ENCODE assay signal across 11 mouse cellular contexts in genomic region chr10:111171246-111171934, GRCm38 (mm10). TPM values are rescaled to one million over a fixed set of nuclear protein-coding genes. Genes with fewer than 3 reads are reported as not detected.
DNase-seq lines count a peak whose midpoint lies in the region; ATAC-seq and TF ChIP-seq lines count a peak whose summit lies in the region.
"Had no signal": no experiment of that assay in that cellular context is flagged by ENCODE, and none has a peak within 500 bp of the region (broad histone marks: within the 10 kb centered on the region; RNA-seq: fewer than 3 reads in every experiment).

No protein-coding gene starts in this region.

- 55% methylated on average over 15 of the region's 15 CpGs for WGBS in bone marrow, adult 2 months
- WGBS in liver, postnatal 0 days (ENCODE audit: insufficient replicate concordance), result 72% methylated on average over 15 of the region's 15 CpGs

- TF ChIP-seq CTCF in bone marrow, adult 2 months (IDR thresholded peaks at IDR 0.05; ENCODE audit: control insufficient read depth, insufficient read depth, low read length), result peak; percentile 11; the same call in 1 of the 2 replicates
- no peak for TF ChIP-seq CTCF in liver, postnatal 0 days (IDR thresholded peaks at IDR 0.05; ENCODE audit: low read depth)

- peak overlapping the region; percentile 15; the same call in 1 of the 2 replicates for H3K4me2 ChIP-seq in liver, postnatal 0 days (ENCODE audit: low read depth, low read length)
- H3K4me2 ChIP-seq: intestine, embryonic 15.5 days; midbrain, embryonic 15.5 days had no signal

- no peak overlapping the region for H3K4me3 ChIP-seq in bone marrow, adult 2 months (replicated peaks; ENCODE audit: control insufficient read depth, low read depth, low read length)
- no peak overlapping the region for H3K4me3 ChIP-seq in liver, postnatal 0 days (ENCODE audit: low read depth, low read length)
- H3K4me3 ChIP-seq: intestine, embryonic 15.5 days; midbrain, embryonic 15.5 days had no signal

- TF ChIP-seq EP300 in liver, postnatal 0 days (IDR thresholded peaks at IDR 0.05; ENCODE audit: low read depth), result no peak

- TF ChIP-seq POLR2A in bone marrow, adult 2 months (IDR thresholded peaks at IDR 0.05; ENCODE audit: borderline replicate concordance, control insufficient read depth, low read depth, low read length), result no peak

- no peak for ATAC-seq in liver, postnatal 0 days
- ATAC-seq: intestine, embryonic 15.5 days; midbrain, embryonic 15.5 days had no signal

- peak; percentile 48 to 51 for DNase-seq in spleen, postnatal 36 days (ENCODE audit: low spot score in 2 of 2)
- no peak for DNase-seq in spleen, adult 12 weeks (ENCODE audit: low spot score)
- DNase-seq in liver, postnatal 0 days, result no peak
- DNase-seq in thymus, postnatal 4 days, result peak; percentile 53
- no peak for DNase-seq in lung, adult 18-20 months
- DNase-seq in cerebellum, adult 11 months, result no peak
- DNase-seq: adrenal gland, postnatal 10 days; cerebellum, adult 2 months had no signal

- H3K27me3 ChIP-seq in liver, postnatal 0 days (ENCODE audit: insufficient read depth, low read length), result no peaks in the 10 kb centered on the region
- H3K27me3 ChIP-seq: intestine, embryonic 15.5 days; midbrain, embryonic 15.5 days had no signal

- peaks cover 8% of the 10 kb centered on the region for H3K4me1 ChIP-seq in bone marrow, adult 2 months (ENCODE audit: control insufficient read depth, insufficient read depth, low read length)
- H3K4me1 ChIP-seq in liver, postnatal 0 days (ENCODE audit: insufficient read depth), result peaks cover 37% of the 10 kb centered on the region
- H3K4me1 ChIP-seq: intestine, embryonic 15.5 days had no signal

- no peaks in the 10 kb centered on the region for H3K36me3 ChIP-seq in liver, postnatal 0 days (replicated peaks; ENCODE audit: insufficient read depth, low read length)
- H3K36me3 ChIP-seq: intestine, embryonic 15.5 days; midbrain, embryonic 15.5 days had no signal

- H3K27ac ChIP-seq in bone marrow, adult 2 months (ENCODE audit: control insufficient read depth, insufficient read depth, low read depth, low read length, poor library complexity), result no peak overlapping the region; the same call in none of the 2 replicates
- H3K27ac ChIP-seq in liver, postnatal 0 days (ENCODE audit: low read depth), result 0 out of 2 replicates have a peak overlapping the region, but pooled peaks have one; percentile 3
- H3K27ac ChIP-seq: intestine, embryonic 15.5 days; midbrain, embryonic 15.5 days had no signal

- H3K9ac ChIP-seq in liver, postnatal 0 days (replicated peaks), result no peak overlapping the region
- H3K9ac ChIP-seq: intestine, embryonic 15.5 days; midbrain, embryonic 15.5 days had no signal

- H3K9me3 ChIP-seq in liver, postnatal 0 days (ENCODE audit: low read length), result no peaks in the 10 kb centered on the region
- H3K9me3 ChIP-seq: intestine, embryonic 15.5 days; midbrain, embryonic 15.5 days had no signal

RNA-seq across cellular contexts. Expression of gene Osbpl8, which starts 6.8 kb away (rescaled TPM):
- 15.3 and 25.0 TPM in 2 replicates for polyA plus RNA-seq in bone marrow, adult 2 months (2011; ENCODE audit: insufficient read depth, insufficient read length, low replicate concordance, missing spikeins)
- polyA plus RNA-seq in liver, postnatal 0 days (2015; fragmentation: Nextera tagmentation; extraction: Ambion mirVana), result 5.4 and 5.6 TPM in 2 replicates

Comparison
In these comparisons a context has a peak if more than half of its experiments do, and no peak if none do; other contexts are left out.
1. DNase-seq: peak in spleen, postnatal 36 days (2 of 2) and thymus, postnatal 4 days (single experiment); none in spleen, adult 12 weeks (single experiment), liver, postnatal 0 days (single experiment), lung, adult 18-20 months (0 of 2) and cerebellum, adult 11 months (single experiment).